Mouse (Mus musculus) adrenal gland, adult 10 weeks (tissue): Measurements from ENCODE around the gene Cxcl14. TPM values are rescaled to one million over a fixed set of nuclear protein-coding genes. Genes with fewer than 3 reads are reported as not detected.

ENCODE experiments used
- polyA plus RNA-seq: library from polyadenylated mRNA; stranded (reverse); fragments of 350-450 nt; fragmentation: Illumina TruSeq; extraction: RNeasy Lipid Tissue Mini Kit (QIAGEN cat#74804); gene quantifications from one replicate; pipeline ENCODE4 v1.2.3, GENCODE M21; 2014; ENCODE audit warnings: low read depth, low replicate concordance

The Cxcl14 gene
- 19.1 TPM for polyA plus RNA-seq

DNA sequence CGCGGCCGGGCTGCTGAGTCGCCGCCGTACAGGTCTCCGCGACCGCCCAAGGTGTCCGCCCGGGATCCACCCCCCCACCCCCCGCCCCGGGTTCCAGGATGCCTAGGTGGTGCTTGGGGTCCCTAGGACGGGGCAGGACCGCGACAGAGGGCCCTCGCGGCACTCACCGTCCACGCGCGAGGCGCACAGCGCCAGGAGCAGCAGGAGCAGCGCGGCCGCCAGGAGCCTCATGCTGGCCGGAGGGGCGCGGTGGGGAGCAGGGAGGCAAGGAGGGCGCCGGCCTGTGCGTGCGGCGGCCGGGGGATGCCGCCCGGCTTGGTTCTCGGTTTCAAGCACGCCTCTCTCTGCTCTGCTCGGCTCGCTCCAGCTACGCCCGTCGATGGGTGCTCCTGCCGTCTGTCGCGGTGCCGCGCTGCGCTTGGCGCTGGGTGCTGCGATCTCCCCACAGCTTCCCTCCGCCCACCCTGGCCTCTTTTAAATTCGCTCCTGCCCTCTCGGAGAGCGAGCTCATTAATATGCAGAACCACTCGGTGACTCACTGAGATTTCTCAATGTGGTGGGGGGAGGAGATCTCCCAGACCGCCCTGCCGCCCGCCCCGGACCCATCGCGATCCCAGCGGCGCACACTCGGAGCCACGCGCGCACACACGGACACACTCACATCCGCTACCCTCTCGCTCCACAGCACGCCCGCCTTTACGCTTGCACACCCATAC is at the start of gene Cxcl14:
TSS of gene Cxcl14 (minus strand) at position 609 of the 716 bp plus-strand sequence.

DNA sequence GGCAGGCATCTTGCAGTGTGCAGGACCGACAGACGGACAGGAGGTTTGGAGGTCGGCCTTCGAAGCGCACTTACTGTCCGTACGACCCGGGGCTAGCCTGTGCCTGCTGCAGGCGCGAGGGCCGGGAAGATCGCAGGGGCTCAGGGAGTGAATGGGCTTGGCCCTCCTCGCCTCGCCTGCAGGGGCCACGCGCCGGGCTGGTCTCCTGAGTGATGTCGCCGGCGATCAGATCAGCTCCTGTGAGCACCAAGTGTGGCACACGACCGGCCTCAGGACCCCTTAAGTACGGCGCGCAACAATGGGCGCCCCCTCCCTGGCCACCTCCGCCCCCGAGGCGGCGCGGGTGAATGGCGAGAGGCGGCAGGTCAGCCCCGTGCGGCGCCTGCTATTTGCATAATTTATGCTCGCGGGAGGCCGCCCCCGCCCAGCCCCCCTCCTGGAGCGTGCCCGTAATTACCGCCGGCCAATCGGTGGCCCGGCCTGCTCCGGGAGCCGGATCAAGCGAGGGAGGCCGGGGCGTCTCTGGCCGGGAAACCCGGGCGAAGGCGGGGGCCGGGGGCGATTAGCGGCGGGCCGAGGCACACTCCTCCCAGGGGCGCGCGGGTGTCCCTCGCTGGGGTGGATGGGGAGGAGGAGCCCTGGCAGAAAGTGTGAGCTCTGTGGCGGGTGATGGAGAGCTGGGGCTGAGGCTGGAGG is 44.3 kb downstream of the Cxcl14 start, which contains the start of gene Neurog1:
TSS of gene Neurog1 (minus strand) at position 240 of the 696 bp plus-strand sequence.

Other genes starting within 250 kb of the Cxcl14 start
- gene H2afy, start 160.2 kb downstream of the Cxcl14 start, polyA plus RNA-seq, result 19.6 TPM
- 1.1 TPM for gene Tifab, start 117.7 kb downstream of the Cxcl14 start, polyA plus RNA-seq
- not detected for gene Neurog1, start 44.4 kb downstream of the Cxcl14 start, polyA plus RNA-seq
- not detected for gene Gm3045, start 130.0 kb upstream of the Cxcl14 start, polyA plus RNA-seq
- not detected for gene Slc25a48, start 141.8 kb upstream of the Cxcl14 start, polyA plus RNA-seq
- gene Il9, start 185.7 kb upstream of the Cxcl14 start, polyA plus RNA-seq, result not detected
- 8.4 TPM for gene Fbxl21, start 225.9 kb upstream of the Cxcl14 start, polyA plus RNA-seq